Mouse (Mus musculus) cortical plate, adult 2 months (tissue): ENCODE measurements around the gene Rdh1. TPM values are rescaled to one million over a fixed set of nuclear protein-coding genes. Genes with fewer than 3 reads are reported as not detected.

ENCODE experiments used
- H3K27ac ChIP-seq: fragments of 200-500 bp; 2 replicates; pipeline ENCODE4 v1.5.1; 2012; ENCODE audit warnings: low read length, control low read depth, inconsistent platforms; ENCODE audit not compliant: insufficient read depth
- H3K4me1 ChIP-seq: fragments of 200-500 bp; 2 replicates; pipeline ENCODE4 v1.6.1; 2011; ENCODE audit warnings: low read length; ENCODE audit not compliant: control insufficient read depth, insufficient read depth
- H3K4me3 ChIP-seq: fragments of 200-500 bp; 2 replicates; pipeline ENCODE4 v1.5.1; 2011; ENCODE audit warnings: mild to moderate bottlenecking, low read length, control low read depth; ENCODE audit not compliant: insufficient read depth
- CTCF ChIP-seq: fragments of 200-500 bp; IDR thresholded peaks from 2 replicates; pipeline ENCODE4 v1.5.1; 2011; ENCODE audit warnings: mild to moderate bottlenecking, control low read depth, low read length; ENCODE audit not compliant: insufficient read depth; ENCODE audit errors: extremely low read depth
- POLR2A ChIP-seq: fragments of 200-500 bp; IDR thresholded peaks from 2 replicates; pipeline ENCODE4 v1.6.1; 2011; ENCODE audit warnings: mild to moderate bottlenecking, low read length, control low read depth; ENCODE audit not compliant: insufficient read depth; ENCODE audit errors: extremely low read depth
- polyA plus RNA-seq: library from polyadenylated mRNA; depleted of rRNA; stranded (reverse); fragments of >200 nt; gene quantifications from 2 replicates; pipeline ENCODE4 v1.2.3, GENCODE M21; 2012

The Rdh1 gene
- polyA plus RNA-seq, 1 experiment: 0.15 TPM

- TF ChIP-seq CTCF: no peak
- no peak for TF ChIP-seq POLR2A
- Histone ChIP-seq H3K27ac (no peak overlapping the region), H3K4me3 (no peak overlapping the region), H3K4me1 (peaks cover 2% of the 10 kb centered on the region; the same call in 1 of the 2 replicates)
Observed at GRCm38 (mm10) chr10:127731397-127731796, 28.1 kb upstream of the Rdh1 start.

DNA sequence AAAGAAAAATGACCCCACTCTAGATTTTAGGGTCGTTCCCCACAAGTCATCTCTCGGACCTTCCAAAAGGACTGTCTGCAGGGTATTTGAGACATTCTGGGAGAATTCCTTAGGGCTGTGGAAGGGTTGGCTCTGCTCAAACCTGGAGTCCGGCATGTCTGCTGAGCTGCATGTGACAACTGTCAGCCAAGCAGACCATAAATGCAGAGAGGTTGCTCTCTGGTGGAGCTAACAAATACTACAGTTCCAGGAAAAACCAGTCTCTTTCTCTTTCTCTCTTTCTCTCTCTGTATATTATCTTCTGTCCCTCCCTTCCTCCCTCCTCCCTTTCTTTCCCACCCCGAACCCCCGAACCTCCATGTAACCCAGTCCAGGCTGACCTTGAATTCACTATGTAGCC lies 25.1 kb upstream of the Rdh1 start:
- Histone ChIP-seq H3K4me1 (no peaks in the 10 kb centered on the region), H3K27ac (no peak overlapping the region), H3K4me3 (no peak overlapping the region)
- TF ChIP-seq CTCF (peak; percentile 57), POLR2A (no peak)

DNA sequence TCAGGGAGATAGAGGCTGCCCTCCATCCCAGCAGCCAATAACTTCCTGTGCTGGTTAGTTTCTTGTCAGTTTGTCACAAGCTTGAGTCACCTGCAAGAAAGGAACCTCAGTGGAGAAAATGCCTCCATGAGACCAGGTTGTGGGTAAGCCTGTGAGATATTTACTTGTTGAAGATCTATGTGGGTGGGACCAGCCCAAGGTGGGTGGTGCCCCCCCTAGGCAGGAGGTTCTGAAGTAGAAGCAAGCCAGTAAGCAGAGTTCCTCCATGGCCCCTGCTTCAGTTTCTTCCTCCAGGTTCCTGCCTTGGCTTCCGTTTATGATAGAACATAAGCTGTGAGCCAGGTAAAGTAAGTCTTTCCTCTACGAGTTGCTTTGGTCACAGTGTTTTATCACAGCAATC lies 23.3 kb upstream of the Rdh1 start:
- no peak overlapping the region for H3K4me3 ChIP-seq
- H3K27ac ChIP-seq: no peak overlapping the region
- TF ChIP-seq CTCF (no peak), POLR2A (no peak)
- no peaks in the 10 kb centered on the region for H3K4me1 ChIP-seq

GRCm38 (mm10) chr10:127736916-127737315 lies 22.6 kb upstream of the Rdh1 start:
- TF ChIP-seq POLR2A: no peak
- TF ChIP-seq CTCF: no peak
- Histone ChIP-seq H3K4me3 (no peak overlapping the region), H3K4me1 (no peaks in the 10 kb centered on the region), H3K27ac (no peak overlapping the region)

DNA sequence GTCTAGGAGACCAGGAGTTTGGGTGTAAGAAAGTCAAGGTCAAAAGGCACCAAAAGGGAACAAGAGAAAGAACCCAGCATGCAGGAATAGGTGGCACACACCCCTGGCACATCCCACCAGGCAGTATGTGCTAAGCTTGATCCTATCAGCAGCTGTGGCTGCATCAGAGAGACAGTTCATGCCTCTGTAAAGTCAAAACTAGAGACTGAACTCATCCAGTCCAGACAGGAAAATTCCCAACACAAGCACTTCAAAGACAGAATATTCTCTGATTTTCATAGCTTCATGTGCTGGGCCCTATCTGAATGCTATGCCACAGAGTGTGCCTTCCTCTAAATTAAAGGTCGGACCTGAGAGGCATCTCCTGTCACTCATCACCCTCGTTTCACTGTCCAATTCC lies 22.0 kb upstream of the Rdh1 start:
- TF ChIP-seq POLR2A: no peak
- TF ChIP-seq CTCF: no peak
- Histone ChIP-seq H3K27ac (no peak overlapping the region), H3K4me3 (no peak overlapping the region), H3K4me1 (no peaks in the 10 kb centered on the region)

- H3K27ac ChIP-seq: no peak overlapping the region
Observed at GRCm38 (mm10) chr10:127738151-127738882, 21.2 kb upstream of the Rdh1 start.

GRCm38 (mm10) chr10:127739083-127739660 lies 20.3 kb upstream of the Rdh1 start, which contains the start of gene Zbtb39:
Gene Zbtb39, plus strand, starts transcription at chr10:127739538.
- Histone ChIP-seq H3K4me3 (peak within 1 kb of the TSS; percentile 74), H3K27ac (no peak within 1 kb of the TSS), H3K4me1 (no peaks in the 10 kb centered on the region)
- TF ChIP-seq POLR2A: no peak
- 0 out of 2 replicates have a peak, but pooled peaks have one; percentile 18 for TF ChIP-seq CTCF

More at GRCm38 (mm10) chr10:127738151-127738882, 21.2 kb upstream of the Rdh1 start:
- no peak overlapping the region; the same call in 1 of the 2 replicates for H3K4me3 ChIP-seq
- no peaks in the 10 kb centered on the region for H3K4me1 ChIP-seq
- TF ChIP-seq CTCF (peak; percentile 44; the same call in 1 of the 2 replicates), POLR2A (no peak)

- no peak overlapping the region for H3K27ac ChIP-seq
- no peaks in the 10 kb centered on the region for H3K4me1 ChIP-seq
- H3K4me3 ChIP-seq: peak overlapping the region; percentile 74
- TF ChIP-seq CTCF (no peak), POLR2A (no peak)
Observed at GRCm38 (mm10) chr10:127739661-127740161, 19.8 kb upstream of the Rdh1 start.

DNA sequence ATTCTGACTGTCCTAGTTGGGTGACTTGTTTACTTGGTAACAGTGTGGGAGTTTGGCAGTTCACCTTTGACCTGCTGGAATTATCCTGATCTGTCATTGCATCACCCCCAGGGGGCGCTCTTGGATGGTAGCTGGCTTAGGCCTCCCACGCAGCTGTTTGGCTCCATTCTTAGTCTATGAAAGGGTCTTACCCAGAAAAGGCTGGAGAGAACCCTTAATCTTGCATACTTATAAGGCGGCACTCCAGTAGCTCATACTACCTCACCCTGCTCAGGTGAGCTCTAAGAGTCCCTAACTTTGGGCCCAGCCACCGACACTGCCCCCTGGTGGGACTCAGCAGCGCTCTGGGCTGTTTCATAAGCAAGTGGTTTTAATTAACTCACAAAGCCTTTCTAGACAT lies 14.9 kb upstream of the Rdh1 start:
- Histone ChIP-seq H3K4me1 (no peaks in the 10 kb centered on the region), H3K4me3 (no peak overlapping the region), H3K27ac (no peak overlapping the region)
- no peak for TF ChIP-seq POLR2A
- TF ChIP-seq CTCF: peak; percentile 37

DNA sequence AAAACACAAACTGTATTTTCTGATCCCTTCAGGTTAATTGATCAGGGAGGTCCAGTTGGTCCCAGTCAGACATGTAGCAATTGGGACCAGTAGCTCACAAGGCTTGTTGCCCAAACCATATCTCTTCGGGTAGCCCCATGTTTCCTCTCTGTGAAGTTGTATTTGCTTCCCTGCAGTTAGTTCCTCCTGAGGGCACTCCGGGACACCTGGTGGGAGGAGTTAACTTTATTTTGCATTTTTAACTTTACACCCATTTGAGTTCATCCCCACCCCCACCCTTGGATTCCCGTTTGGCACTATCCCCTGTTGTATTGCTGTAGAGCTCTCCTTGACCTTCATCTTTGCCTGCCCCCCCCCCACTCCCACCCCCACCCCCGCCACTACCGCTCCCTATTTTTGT lies 13.6 kb upstream of the Rdh1 start:
- peaks cover 2% of the 10 kb centered on the region; the same call in 1 of the 2 replicates for H3K4me1 ChIP-seq
- no peak overlapping the region for H3K4me3 ChIP-seq
- TF ChIP-seq POLR2A (no peak), CTCF (no peak)
- H3K27ac ChIP-seq: no peak overlapping the region
